Mouse (Mus musculus): ENCODE results near the gene Dnal4.

DNA sequence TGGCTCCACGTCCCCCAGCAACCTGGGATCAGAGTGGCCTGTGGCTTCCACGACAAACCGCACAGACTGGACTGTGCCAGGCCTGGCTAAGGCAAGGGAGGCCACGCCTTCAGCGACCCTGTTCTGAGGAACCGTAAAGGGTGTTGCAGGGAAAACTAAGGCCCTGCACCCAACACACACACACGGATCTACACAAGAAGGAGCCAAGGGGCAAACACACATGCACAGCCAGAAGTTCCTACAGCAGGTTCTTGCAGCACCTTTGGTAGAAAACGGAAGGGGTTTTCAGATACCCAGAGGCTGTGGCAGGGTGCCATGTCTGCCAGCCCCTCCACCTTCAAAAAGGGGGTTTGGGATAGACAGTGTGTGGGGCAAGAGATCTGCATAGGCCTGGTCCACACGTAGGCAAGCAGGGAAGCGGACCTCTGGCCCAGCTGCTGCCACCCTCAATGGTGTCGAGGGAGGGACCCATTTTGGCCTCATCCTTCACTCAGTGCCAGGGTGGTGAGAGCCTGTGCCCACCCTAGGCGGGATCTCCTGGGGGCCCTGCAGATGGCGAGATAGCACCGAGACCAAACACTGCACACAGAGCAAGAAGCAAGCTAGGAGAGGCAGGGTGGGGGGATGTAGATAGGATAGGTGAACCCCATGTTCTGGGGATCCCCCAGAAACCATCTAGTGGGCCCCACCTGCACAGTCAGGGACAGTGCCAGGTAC is 49.6 kb upstream of the Dnal4 start:
- no peak for TF ChIP-seq POLR2A (IDR thresholded peaks at IDR 0.05; ENCODE audit: low read depth, low read length)
- no peak for TF ChIP-seq CTCF (IDR thresholded peaks at IDR 0.05; ENCODE audit: extremely low read depth, insufficient read length, insufficient replicate concordance, low read depth, low read length)

Measured in small intestine, adult 2 months (tissue).